Mouse (Mus musculus): Measurements from ENCODE around the gene Prss57. TPM values are rescaled to one million over a fixed set of nuclear protein-coding genes. Genes with fewer than 3 reads are reported as not detected.

Prss57 gene
- polyA plus RNA-seq, 1 experiment from 2014 or later: 0.72 TPM

- peak overlapping the region; percentile 77 for H3K4me2 ChIP-seq (ENCODE audit: low read depth, low read length)
- H3K27me3 ChIP-seq (ENCODE audit: control insufficient read depth, insufficient read depth, low read length): no peaks in the 10 kb centered on the region
- peaks cover 7% of the 10 kb centered on the region; the same call in 1 of the 2 replicates for H3K9me3 ChIP-seq (replicated peaks; ENCODE audit: control insufficient read depth, low read length)
- ATAC-seq (ENCODE audit: insufficient read depth, low FRiP score): no peak
- peak overlapping the region; percentile 48; the same call in 1 of the 2 replicates for H3K9ac ChIP-seq (ENCODE audit: low read length)
- 90% methylated on average over 3 of the region's 3 CpGs for WGBS
- no peak overlapping the region for H3K27ac ChIP-seq (ENCODE audit: low read length)
- H3K36me3 ChIP-seq (ENCODE audit: control insufficient read depth, insufficient read depth, low read length): peaks cover 22% of the 10 kb centered on the region
- peaks cover 8% of the 10 kb centered on the region for H3K4me1 ChIP-seq (ENCODE audit: control insufficient read depth, insufficient read depth, low read length)
- peak overlapping the region; percentile 82 for H3K4me3 ChIP-seq (replicated peaks; ENCODE audit: low read length)
These were observed 45.4 kb downstream of the Prss57 start for GRCm38 (mm10) chr10:79745411-79745810.

GRCm38 (mm10) chr10:79743650-79744365 is 47.0 kb downstream of the Prss57 start:
- Histone ChIP-seq H3K27me3 (ENCODE audit: control insufficient read depth, insufficient read depth, low read length) (no peaks in the 10 kb centered on the region), H3K36me3 (ENCODE audit: control insufficient read depth, insufficient read depth, low read length) (peaks cover 38% of the 10 kb centered on the region), H3K4me1 (ENCODE audit: control insufficient read depth, insufficient read depth, low read length) (peaks cover 8% of the 10 kb centered on the region), H3K9me3 (replicated peaks; ENCODE audit: control insufficient read depth, low read length) (peaks cover 23% of the 10 kb centered on the region), H3K27ac (ENCODE audit: low read length) (no peak overlapping the region), H3K4me2 (ENCODE audit: low read depth, low read length) (no peak overlapping the region), H3K4me3 (replicated peaks; ENCODE audit: low read length) (no peak overlapping the region), H3K9ac (ENCODE audit: low read length) (no peak overlapping the region)
- WGBS: 90% methylated on average over 15 of the region's 15 CpGs
- ATAC-seq (ENCODE audit: insufficient read depth, low FRiP score): no peak

- H3K4me2 ChIP-seq (ENCODE audit: low read depth, low read length): no peak overlapping the region
- H3K27ac ChIP-seq (ENCODE audit: low read length): no peak overlapping the region
- peaks cover 29% of the 10 kb centered on the region for H3K9me3 ChIP-seq (replicated peaks; ENCODE audit: control insufficient read depth, low read length)
- H3K36me3 ChIP-seq (ENCODE audit: control insufficient read depth, insufficient read depth, low read length): peaks cover 45% of the 10 kb centered on the region
- 90% methylated on average over 11 of the region's 11 CpGs for WGBS
- peaks cover 8% of the 10 kb centered on the region for H3K4me1 ChIP-seq (ENCODE audit: control insufficient read depth, insufficient read depth, low read length)
- H3K4me3 ChIP-seq (replicated peaks; ENCODE audit: low read length): no peak overlapping the region
- H3K27me3 ChIP-seq (ENCODE audit: control insufficient read depth, insufficient read depth, low read length): no peaks in the 10 kb centered on the region
- no peak overlapping the region for H3K9ac ChIP-seq (ENCODE audit: low read length)
- ATAC-seq (ENCODE audit: insufficient read depth, low FRiP score): no peak
These were observed 47.6 kb downstream of the Prss57 start for GRCm38 (mm10) chr10:79743161-79743560.

GRCm38 (mm10) chr10:79740863-79741262 is 49.9 kb downstream of the Prss57 start:
- Histone ChIP-seq H3K27ac (ENCODE audit: low read length) (no peak overlapping the region), H3K9me3 (replicated peaks; ENCODE audit: control insufficient read depth, low read length) (peaks cover 43% of the 10 kb centered on the region), H3K36me3 (ENCODE audit: control insufficient read depth, insufficient read depth, low read length) (peaks cover 68% of the 10 kb centered on the region), H3K9ac (ENCODE audit: low read length) (no peak overlapping the region), H3K27me3 (ENCODE audit: control insufficient read depth, insufficient read depth, low read length) (no peaks in the 10 kb centered on the region), H3K4me3 (replicated peaks; ENCODE audit: low read length) (no peak overlapping the region), H3K4me2 (ENCODE audit: low read depth, low read length) (no peak overlapping the region), H3K4me1 (ENCODE audit: control insufficient read depth, insufficient read depth, low read length) (peaks cover 6% of the 10 kb centered on the region)
- no peak for ATAC-seq (ENCODE audit: insufficient read depth, low FRiP score)
- WGBS: 78% methylated on average over 11 of the region's 11 CpGs

GRCm38 (mm10) chr10:79739234-79739633 is 51.5 kb downstream of the Prss57 start:
- 96% methylated on average over 28 of the region's 28 CpGs for whole genome bisulfite sequencing
- Histone ChIP-seq H3K27me3 (ENCODE audit: control insufficient read depth, insufficient read depth, low read length) (no peaks in the 10 kb centered on the region), H3K36me3 (ENCODE audit: control insufficient read depth, insufficient read depth, low read length) (peaks cover 79% of the 10 kb centered on the region), H3K4me2 (ENCODE audit: low read depth, low read length) (no peak overlapping the region), H3K9me3 (replicated peaks; ENCODE audit: control insufficient read depth, low read length) (peaks cover 44% of the 10 kb centered on the region), H3K27ac (ENCODE audit: low read length) (no peak overlapping the region), H3K4me1 (ENCODE audit: control insufficient read depth, insufficient read depth, low read length) (no peaks in the 10 kb centered on the region), H3K9ac (ENCODE audit: low read length) (no peak overlapping the region), H3K4me3 (replicated peaks; ENCODE audit: low read length) (no peak overlapping the region)
- ATAC-seq (ENCODE audit: insufficient read depth, low FRiP score): no peak

DNA sequence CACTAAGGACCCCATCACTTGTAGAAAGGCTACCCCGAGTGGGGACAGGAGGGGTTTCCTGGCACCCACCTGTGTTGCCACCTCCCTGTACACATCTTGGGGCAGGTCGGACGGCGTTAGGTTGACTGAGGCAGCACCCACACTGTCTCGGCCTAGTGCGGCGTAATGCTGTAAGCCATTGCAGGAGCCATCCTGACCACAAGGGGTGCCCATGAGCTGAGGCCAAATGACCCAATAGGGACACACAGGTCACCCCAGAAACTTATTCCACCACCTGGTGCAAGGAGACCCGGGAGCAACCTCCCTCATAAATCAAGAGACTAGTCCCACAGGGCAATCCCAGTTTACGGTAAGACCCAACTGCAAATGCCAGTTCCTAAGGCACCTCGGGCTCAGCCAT is 52.5 kb downstream of the Prss57 start:
- no peaks in the 10 kb centered on the region for H3K4me1 ChIP-seq (ENCODE audit: control insufficient read depth, insufficient read depth, low read length)
- no peak overlapping the region for H3K4me3 ChIP-seq (replicated peaks; ENCODE audit: low read length)
- no peak for ATAC-seq (ENCODE audit: insufficient read depth, low FRiP score)
- WGBS: 93% methylated on average over 10 of the region's 10 CpGs
- H3K9ac ChIP-seq (ENCODE audit: low read length): no peak overlapping the region
- no peaks in the 10 kb centered on the region for H3K27me3 ChIP-seq (ENCODE audit: control insufficient read depth, insufficient read depth, low read length)
- peaks cover 44% of the 10 kb centered on the region for H3K9me3 ChIP-seq (replicated peaks; ENCODE audit: control insufficient read depth, low read length)
- H3K36me3 ChIP-seq (ENCODE audit: control insufficient read depth, insufficient read depth, low read length): peaks cover 82% of the 10 kb centered on the region
- no peak overlapping the region for H3K4me2 ChIP-seq (ENCODE audit: low read depth, low read length)
- no peak overlapping the region for H3K27ac ChIP-seq (ENCODE audit: low read length)

DNA sequence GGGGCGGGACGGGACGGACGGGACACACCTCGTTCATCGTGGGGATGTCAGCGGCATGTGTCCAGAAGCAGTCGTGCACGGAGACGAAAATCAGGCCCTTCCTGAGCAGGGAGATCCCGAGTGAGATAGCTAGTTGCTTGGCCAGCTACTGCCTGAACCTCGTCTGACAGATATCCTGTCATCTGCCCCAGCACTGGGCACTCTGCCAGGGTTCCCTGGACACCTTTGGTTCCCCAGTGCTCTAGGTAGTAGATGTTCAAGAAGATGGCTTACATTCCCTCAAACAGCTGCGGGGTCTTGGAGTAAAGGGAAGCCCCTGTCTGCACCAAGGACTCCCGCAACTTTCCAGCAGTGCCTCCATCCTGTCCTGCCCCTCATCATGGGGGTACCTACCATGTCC is 54.1 kb downstream of the Prss57 start:
- 82% methylated on average over 14 of the region's 14 CpGs for WGBS
- Histone ChIP-seq H3K4me2 (ENCODE audit: low read depth, low read length) (no peak overlapping the region), H3K36me3 (ENCODE audit: control insufficient read depth, insufficient read depth, low read length) (peaks cover 78% of the 10 kb centered on the region), H3K27ac (ENCODE audit: low read length) (no peak overlapping the region), H3K9me3 (replicated peaks; ENCODE audit: control insufficient read depth, low read length) (peaks cover 44% of the 10 kb centered on the region), H3K9ac (ENCODE audit: low read length) (no peak overlapping the region), H3K4me3 (replicated peaks; ENCODE audit: low read length) (no peak overlapping the region), H3K27me3 (ENCODE audit: control insufficient read depth, insufficient read depth, low read length) (no peaks in the 10 kb centered on the region), H3K4me1 (ENCODE audit: control insufficient read depth, insufficient read depth, low read length) (no peaks in the 10 kb centered on the region)
- no peak for ATAC-seq (ENCODE audit: insufficient read depth, low FRiP score)

- peak; percentile 10; the same call in 1 of the 2 replicates for ATAC-seq (ENCODE audit: insufficient read depth, low FRiP score)
- Histone ChIP-seq H3K4me2 (ENCODE audit: low read depth, low read length) (no peak overlapping the region), H3K27ac (ENCODE audit: low read length) (no peak overlapping the region), H3K9me3 (replicated peaks; ENCODE audit: control insufficient read depth, low read length) (peaks cover 36% of the 10 kb centered on the region), H3K4me1 (ENCODE audit: control insufficient read depth, insufficient read depth, low read length) (no peaks in the 10 kb centered on the region), H3K36me3 (ENCODE audit: control insufficient read depth, insufficient read depth, low read length) (peaks cover 64% of the 10 kb centered on the region), H3K4me3 (replicated peaks; ENCODE audit: low read length) (no peak overlapping the region), H3K27me3 (ENCODE audit: control insufficient read depth, insufficient read depth, low read length) (no peaks in the 10 kb centered on the region), H3K9ac (ENCODE audit: low read length) (no peak overlapping the region)
- 32% methylated on average over 46 of the region's 52 CpGs for WGBS
These were observed 55.4 kb downstream of the Prss57 start for GRCm38 (mm10) chr10:79735361-79735760.

- peaks cover 49% of the 10 kb centered on the region for H3K36me3 ChIP-seq (ENCODE audit: control insufficient read depth, insufficient read depth, low read length)
- no peaks in the 10 kb centered on the region for H3K27me3 ChIP-seq (ENCODE audit: control insufficient read depth, insufficient read depth, low read length)
- no peak for ATAC-seq (ENCODE audit: insufficient read depth, low FRiP score)
- no peak overlapping the region for H3K4me3 ChIP-seq (replicated peaks; ENCODE audit: low read length)
- H3K9me3 ChIP-seq (replicated peaks; ENCODE audit: control insufficient read depth, low read length): peaks cover 21% of the 10 kb centered on the region
- H3K4me1 ChIP-seq (ENCODE audit: control insufficient read depth, insufficient read depth, low read length): no peaks in the 10 kb centered on the region
- no peak overlapping the region for H3K9ac ChIP-seq (ENCODE audit: low read length)
- no peak overlapping the region for H3K4me2 ChIP-seq (ENCODE audit: low read depth, low read length)
- H3K27ac ChIP-seq (ENCODE audit: low read length): no peak overlapping the region
- 97% methylated on average over 15 of the region's 15 CpGs for WGBS
These were observed 56.9 kb downstream of the Prss57 start for GRCm38 (mm10) chr10:79733847-79734246.
